Mouse (Mus musculus) left cerebral cortex, postnatal 10 days (tissue): ENCODE results near the gene Ice2. TPM values are rescaled to one million over a fixed set of nuclear protein-coding genes. Genes with fewer than 3 reads are reported as not detected.

Experiments used
- microRNA-seq: library from miRNA; unstranded; fragments of <30 nt; microRNA quantifications from one replicate; pipeline ENCODE4 v1.2.0, GENCODE M21; 2022
- total RNA-seq, 2 experiments: library from RNA; stranded (reverse); gene quantifications; 2 replicates each; pipeline ENCODE4 v1.2.3; 2021

The Ice2 gene
- total RNA-seq, 2 experiments from 2014 or later = 8.3 to 8.9 TPM

Small RNA genes lying within 50 kb of the gene (microRNA-seq; reads per million reads assigned to microRNA genes)
- not detected for gene Mir3109

Other genes with a start within 250 kb of the Ice2 start
- 10 to 100 TPM; 15.9 to 17.0 TPM for gene Anxa2, start 55.7 kb downstream of the Ice2 start, total RNA-seq